Mouse (Mus musculus) left cerebral cortex, postnatal 25 days (tissue): Measurements from ENCODE around the gene Axdnd1. TPM values are rescaled to one million over a fixed set of nuclear protein-coding genes. Genes with fewer than 3 reads are reported as not detected.
A peak's percentile ranks its signal among the peaks of the same experiment; 100 is the strongest.
"Not testable (repeated sequence)": the region's sequence is repeated elsewhere in the genome, so short reads cannot be mapped to it uniquely, and the experiment has no call there.

Experiments
- DNase-seq, 2 experiments: peaks; one replicate each; pipeline ENCODE4 v3.0.0; 2022; ENCODE audit warnings: low spot score in 2 of 2, mixed read lengths in 1 of 2
- intact Hi-C: fragments of 180-260 bp; cut with DNase I; formaldehyde crosslinking; loops from one replicate; pipeline ENCODE4 v1.15.1; 2025
- total RNA-seq, 2 experiments: library from RNA; stranded (reverse); gene quantifications; 2 replicates each; pipeline ENCODE4 v1.2.3; 2021

Axdnd1 gene
- total RNA-seq, 2 experiments from 2014 or later, result 0.48 to 0.64 TPM

GRCm38 (mm10) chr1:156442266-156442665 is 21.3 kb upstream of the Axdnd1 start:
- intact Hi-C loops, result no loop called here
- DNase-seq, result no peak

GRCm38 (mm10) chr1:156437726-156438125 is 16.8 kb upstream of the Axdnd1 start:
- intact Hi-C loops, result no loop called here
- DNase-seq, result no peak

DNA sequence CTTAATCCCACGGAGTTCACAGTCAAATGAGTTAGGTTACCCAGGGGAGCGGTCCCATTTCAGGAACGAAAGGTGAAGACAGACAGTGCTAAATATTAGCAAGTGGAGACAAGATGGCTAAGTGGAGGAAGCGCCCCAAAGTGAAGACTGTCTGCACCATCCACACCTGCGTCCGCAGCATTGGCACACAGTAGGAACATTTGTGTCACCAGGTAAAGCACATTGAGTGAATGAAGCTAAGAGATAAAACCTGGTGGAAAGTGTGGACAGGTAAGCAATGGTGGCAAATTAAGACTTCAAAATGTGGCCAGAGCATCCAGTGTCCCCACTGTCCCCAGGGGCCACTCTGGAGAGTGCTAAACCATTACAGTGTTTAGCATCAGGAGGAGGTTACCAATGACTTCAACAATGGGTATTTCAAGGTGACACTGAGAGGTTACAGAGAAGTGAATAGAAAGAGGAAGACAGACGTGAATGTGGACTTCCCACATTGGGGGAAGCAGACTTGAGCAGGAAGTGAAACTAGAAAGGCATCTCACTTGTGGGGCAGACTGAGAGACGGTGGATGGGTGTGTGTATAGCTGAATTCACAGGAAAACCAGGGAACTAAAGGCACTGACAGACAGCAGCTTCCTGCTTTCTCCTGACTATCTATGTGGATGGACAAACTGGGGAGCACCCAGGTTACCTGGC is 16.2 kb upstream of the Axdnd1 start:
- DNase-seq, result no peak
- intact Hi-C loops, result no loop called here

- DNase-seq, result peak in 1 of 2 experiments; percentile 63
- intact Hi-C loops, result no loop called here
Observed at GRCm38 (mm10) chr1:156433497-156433896, 12.5 kb upstream of the Axdnd1 start.

DNA sequence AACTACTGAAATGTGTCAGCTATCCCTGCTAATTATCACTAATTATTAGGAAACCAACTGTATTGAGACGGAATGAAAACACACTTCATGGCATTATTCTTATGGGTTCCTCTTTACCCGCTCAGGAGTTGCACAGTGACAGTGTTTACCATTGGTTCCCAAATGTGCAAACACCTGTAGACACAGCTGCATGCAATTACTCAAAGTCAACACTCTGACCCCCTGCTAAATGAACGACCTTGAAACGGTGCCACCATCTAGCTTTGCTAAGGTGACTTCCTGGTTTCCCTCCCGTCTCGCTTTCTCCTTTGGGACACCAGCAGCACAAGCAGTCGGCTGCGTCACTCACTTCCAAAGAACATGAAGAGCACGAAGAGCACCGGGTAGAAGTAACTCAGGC is 11.5 kb upstream of the Axdnd1 start:
- intact Hi-C loops, result no loop called here

GRCm38 (mm10) chr1:156428434-156428833 is 7.5 kb upstream of the Axdnd1 start:
- peak in 1 of 2 experiments; percentile 18 for DNase-seq
- intact Hi-C loops, result no loop called here

More for the DNA sequence above, 11.5 kb upstream of the Axdnd1 start:
- no peak for DNase-seq

DNA sequence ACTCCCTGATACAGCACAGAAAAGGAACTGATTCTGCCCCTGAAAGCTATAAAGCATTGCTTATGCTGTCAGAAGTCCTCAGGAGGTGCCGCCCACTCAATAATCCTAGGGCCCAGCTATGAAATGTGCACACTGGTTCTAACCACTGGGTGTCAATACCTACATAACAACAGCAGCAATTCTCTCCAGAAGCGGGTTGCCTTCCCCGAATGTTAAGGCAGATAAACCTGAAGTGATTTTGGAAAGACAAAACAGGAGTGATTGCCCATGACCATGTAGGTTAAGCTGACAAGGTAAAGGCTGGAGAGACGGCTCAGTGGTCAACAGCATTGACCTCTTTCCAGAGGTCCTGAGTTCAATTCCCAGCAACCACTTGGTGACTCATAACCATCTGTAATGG is 4.8 kb upstream of the Axdnd1 start:
- no peak for DNase-seq
- intact Hi-C loops, result no loop called here

- intact Hi-C loops, result no loop called here
- no peak for DNase-seq
Observed at GRCm38 (mm10) chr1:156424054-156424453, 3.1 kb upstream of the Axdnd1 start.

- intact Hi-C loops, result no loop called here
- no peak for DNase-seq
Observed at GRCm38 (mm10) chr1:156423493-156423892, 2.5 kb upstream of the Axdnd1 start.

GRCm38 (mm10) chr1:156422856-156423255 is 1.9 kb upstream of the Axdnd1 start:
- no peak for DNase-seq
- intact Hi-C loops, result no loop called here

DNA sequence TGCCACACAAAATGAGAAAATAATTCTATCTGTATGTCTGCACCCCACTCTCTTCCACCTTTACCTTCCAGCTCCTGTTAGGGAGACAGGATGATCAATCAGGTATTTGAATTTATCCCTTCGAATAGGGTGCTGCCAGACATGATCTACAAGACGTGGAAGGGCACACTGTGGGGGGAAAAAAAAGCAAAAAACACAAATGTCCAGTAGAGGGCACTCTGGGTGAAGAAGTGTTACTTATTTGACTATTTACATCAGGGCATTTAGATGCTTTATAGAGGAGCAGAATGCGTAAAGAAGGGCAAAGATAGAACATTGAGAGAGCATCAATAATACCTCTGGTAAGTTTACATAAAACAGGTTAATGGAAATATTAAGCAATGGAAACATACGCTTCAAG is 2.8 kb downstream of the Axdnd1 start:
- peak; percentile 20 to 49 for DNase-seq
- intact Hi-C loops, result loop anchor here (1.0 to 2.0 kb wide), 2 partner anchors 123 to 214 kb away; no protein-coding TSS in a partner anchor

DNA sequence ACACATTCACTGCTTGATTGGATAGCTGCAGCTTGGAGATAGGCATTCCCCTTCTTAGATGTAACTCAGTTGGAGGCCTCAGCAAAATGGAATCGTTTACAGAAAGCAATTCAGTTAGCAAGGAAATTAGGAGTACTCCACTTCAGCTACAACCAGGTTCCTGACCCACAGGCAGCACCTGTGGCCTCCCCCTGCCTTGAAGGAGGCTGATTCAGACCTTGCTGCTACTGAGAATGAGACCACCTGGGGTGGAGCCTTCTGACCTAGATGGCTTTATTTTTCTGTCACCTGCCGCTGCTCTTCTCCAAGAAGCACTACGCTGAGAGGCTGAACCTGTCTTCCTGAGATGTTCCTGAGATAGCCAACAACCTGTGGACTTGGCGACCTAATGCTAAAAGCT is 12.4 kb downstream of the Axdnd1 start:
- intact Hi-C loops, result no loop called here
- no peak for DNase-seq

- intact Hi-C loops, result no loop called here
- DNase-seq, result no peak
Observed at GRCm38 (mm10) chr1:156408004-156408403, 13.0 kb downstream of the Axdnd1 start.

GRCm38 (mm10) chr1:156403251-156403650 is 17.7 kb downstream of the Axdnd1 start:
- intact Hi-C loops, result no loop called here
- no peak for DNase-seq

DNA sequence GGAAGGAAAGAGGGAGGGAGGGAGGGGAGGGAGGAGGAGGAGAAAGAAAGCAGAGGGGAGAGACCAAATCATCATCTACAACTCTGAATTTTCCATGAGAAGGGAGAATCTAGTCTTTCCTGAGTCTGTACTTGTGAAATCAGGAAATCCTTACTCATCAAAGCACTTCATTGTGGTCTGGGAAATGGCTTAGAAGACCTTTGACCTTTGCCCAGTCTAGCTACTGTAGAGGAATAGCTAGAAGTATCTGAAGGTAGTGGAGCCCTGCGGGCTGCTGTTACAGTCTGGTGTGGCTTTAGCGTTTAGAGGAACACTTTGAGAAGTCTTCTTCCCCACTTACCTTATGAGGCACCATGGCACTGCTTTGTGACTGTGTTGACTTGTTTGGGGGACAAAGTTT is 18.5 kb downstream of the Axdnd1 start:
- intact Hi-C loops, result no loop called here
- no peak for DNase-seq

- intact Hi-C loops, DNase-seq: not testable (repeated sequence)
Observed at GRCm38 (mm10) chr1:156400159-156400558, 20.8 kb downstream of the Axdnd1 start.

- DNase-seq, result no peak
- intact Hi-C loops, result no loop called here
Observed at GRCm38 (mm10) chr1:156393148-156393547, 27.8 kb downstream of the Axdnd1 start.

DNA sequence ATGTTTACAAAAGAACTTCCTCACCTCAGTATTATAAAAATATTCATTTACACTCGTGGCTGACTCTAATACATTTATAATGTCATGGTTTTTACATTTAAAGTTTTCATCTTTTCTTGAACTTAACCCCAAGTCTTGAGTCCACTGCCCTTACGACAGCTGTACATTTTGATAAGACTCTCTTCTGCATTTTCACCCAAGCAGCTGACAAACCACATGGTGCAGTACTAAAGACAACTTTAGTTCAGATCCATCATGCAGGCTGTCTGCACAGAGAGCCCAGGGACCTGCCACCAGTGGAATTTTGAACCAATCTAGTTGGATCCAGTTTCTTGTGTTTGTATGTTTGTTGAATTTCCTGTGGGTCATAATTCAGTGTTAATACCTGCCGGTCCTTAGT is 34.1 kb downstream of the Axdnd1 start:
- intact Hi-C loops, result no loop called here
- no peak for DNase-seq

- DNase-seq, result no peak
- intact Hi-C loops, result no loop called here
Observed at GRCm38 (mm10) chr1:156386232-156386631, 34.7 kb downstream of the Axdnd1 start.

- intact Hi-C loops, result no loop called here
- DNase-seq, result no peak
Observed at GRCm38 (mm10) chr1:156381217-156381616, 39.7 kb downstream of the Axdnd1 start.

DNA sequence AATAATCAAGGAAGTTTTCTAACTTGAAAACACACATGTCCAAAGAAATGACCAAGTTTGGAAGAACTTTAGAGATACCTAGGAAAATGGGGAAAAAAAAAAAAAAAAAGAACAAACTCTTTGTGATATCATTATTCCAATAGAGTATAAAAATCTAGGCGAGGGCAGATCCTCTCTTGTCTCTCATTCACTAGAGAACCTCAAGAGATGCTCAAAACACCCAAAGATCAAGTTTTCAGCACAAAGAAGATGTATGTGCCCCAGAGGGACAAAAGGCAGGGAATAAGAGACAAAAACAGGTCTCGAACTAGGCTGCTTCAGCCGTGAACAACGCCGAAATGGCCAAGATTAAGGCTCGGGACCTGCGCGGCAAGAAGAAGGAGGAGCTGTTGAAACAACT is 55.2 kb downstream of the Axdnd1 start, which contains the start of gene Gm2000:
Gene Gm2000 (plus strand): TSS at position 301 of the 400 bp plus-strand sequence.
- no peak for DNase-seq
- intact Hi-C loops, result no loop called here

- DNase-seq, result no peak
- intact Hi-C loops, result no loop called here
Observed at GRCm38 (mm10) chr1:156352466-156352865, 68.5 kb downstream of the Axdnd1 start.
